Mouse (Mus musculus): ENCODE data around the gene Rad9b. TPM values are rescaled to one million over a fixed set of nuclear protein-coding genes. Genes with fewer than 3 reads are reported as not detected.
A peak's percentile ranks its signal among the peaks of the same experiment; 100 is the strongest.

Gene Rad9b
- total and polyA plus RNA-seq, 2 experiments from 2014 or later, result 14.6 to 20.0 TPM

GRCm38 (mm10) chr5:122284183-122285028 lies 69.6 kb downstream of the Rad9b start, which contains the start of gene Pptc7:
Gene Pptc7 (plus strand): TSS chr5:122284365.
- Histone ChIP-seq H3K4me1 (ENCODE audit: insufficient read depth) (peaks cover 6% of the 10 kb centered on the region; the same call in 1 of the 2 replicates), H3K27me3 (ENCODE audit: insufficient read depth, low read length) (no peaks in the 10 kb centered on the region), H3K27ac (ENCODE audit: low read depth, low read length) (peak within 1 kb of the TSS; percentile 92), H3K4me3 (ENCODE audit: low read depth, low read length) (peak within 1 kb of the TSS; percentile 93), H3K9ac (peak within 1 kb of the TSS; percentile 81), H3K9me3 (ENCODE audit: low read length) (no peaks in the 10 kb centered on the region), H3K36me3 (ENCODE audit: insufficient read depth) (0 out of 2 replicates have a peak, but pooled peaks cover 7% of the 10 kb centered on the region), H3K4me2 (ENCODE audit: low read depth) (peak within 1 kb of the TSS; percentile 97)
- no peak for TF ChIP-seq CTCF (IDR thresholded peaks at IDR 0.05; ENCODE audit: low read depth)
- peak; percentile 95 for ATAC-seq
- peak; percentile 93 for DNase-seq
- 4% methylated on average over 105 of the region's 114 CpGs for WGBS

- TF ChIP-seq CTCF (IDR thresholded peaks at IDR 0.05; ENCODE audit: low read depth), result no peak
- ATAC-seq, result no peak
- 23% methylated on average over 2 of the region's 2 CpGs for WGBS
These were observed 70.2 kb downstream of the Rad9b start for GRCm38 (mm10) chr5:122283828-122284182.

GRCm38 (mm10) chr5:122280827-122281462 lies 73.1 kb downstream of the Rad9b start:
- Histone ChIP-seq H3K27me3 (ENCODE audit: insufficient read depth, low read length) (no peaks in the 10 kb centered on the region), H3K36me3 (ENCODE audit: insufficient read depth) (no peaks in the 10 kb centered on the region), H3K9ac (no peak overlapping the region), H3K27ac (ENCODE audit: low read depth, low read length) (no peak overlapping the region), H3K4me3 (ENCODE audit: low read depth, low read length) (no peak overlapping the region), H3K9me3 (ENCODE audit: low read length) (no peaks in the 10 kb centered on the region), H3K4me2 (ENCODE audit: low read depth) (no peak overlapping the region), H3K4me1 (ENCODE audit: insufficient read depth) (peaks cover 1% of the 10 kb centered on the region; the same call in 1 of the 2 replicates)
- ATAC-seq (no peak), DNase-seq (no peak)
- no peak for TF ChIP-seq CTCF (IDR thresholded peaks at IDR 0.05; ENCODE audit: low read depth)
- WGBS, result 37% methylated on average over 19 of the region's 19 CpGs

More at GRCm38 (mm10) chr5:122283828-122284182, 70.2 kb downstream of the Rad9b start:
- H3K36me3 ChIP-seq (ENCODE audit: insufficient read depth), result 0 out of 2 replicates have a peak, but pooled peaks cover 7% of the 10 kb centered on the region
- H3K9me3 ChIP-seq (ENCODE audit: low read length), result no peaks in the 10 kb centered on the region
- H3K27ac ChIP-seq (ENCODE audit: low read depth, low read length), result no peak overlapping the region
- H3K4me1 ChIP-seq (ENCODE audit: insufficient read depth), result peaks cover 6% of the 10 kb centered on the region; the same call in 1 of the 2 replicates
- H3K4me2 ChIP-seq (ENCODE audit: low read depth), result peak overlapping the region; percentile 97
- H3K9ac ChIP-seq, result no peak overlapping the region
- peak overlapping the region; percentile 93 for H3K4me3 ChIP-seq (ENCODE audit: low read depth, low read length)
- no peak for DNase-seq
- no peaks in the 10 kb centered on the region for H3K27me3 ChIP-seq (ENCODE audit: insufficient read depth, low read length)

GRCm38 (mm10) chr5:122280422-122280826 lies 73.6 kb downstream of the Rad9b start:
- H3K9ac ChIP-seq, result no peak overlapping the region
- H3K27ac ChIP-seq (ENCODE audit: low read depth, low read length), result no peak overlapping the region
- H3K4me3 ChIP-seq (ENCODE audit: low read depth, low read length), result no peak overlapping the region
- H3K9me3 ChIP-seq (ENCODE audit: low read length), result no peaks in the 10 kb centered on the region
- WGBS, result 45% methylated on average over 6 of the region's 6 CpGs
- H3K4me1 ChIP-seq (ENCODE audit: insufficient read depth), result no peaks in the 10 kb centered on the region
- ATAC-seq (no peak), DNase-seq (no peak)
- TF ChIP-seq CTCF (IDR thresholded peaks at IDR 0.05; ENCODE audit: low read depth), result no peak
- no peaks in the 10 kb centered on the region for H3K36me3 ChIP-seq (ENCODE audit: insufficient read depth)
- no peak overlapping the region for H3K4me2 ChIP-seq (ENCODE audit: low read depth)
- no peaks in the 10 kb centered on the region for H3K27me3 ChIP-seq (ENCODE audit: insufficient read depth, low read length)

- 82% methylated on average over 12 of the region's 12 CpGs for WGBS
- Histone ChIP-seq H3K36me3 (ENCODE audit: insufficient read depth) (no peaks in the 10 kb centered on the region), H3K27ac (ENCODE audit: low read depth, low read length) (no peak overlapping the region), H3K27me3 (ENCODE audit: insufficient read depth, low read length) (no peaks in the 10 kb centered on the region), H3K4me2 (ENCODE audit: low read depth) (no peak overlapping the region), H3K4me1 (ENCODE audit: insufficient read depth) (no peaks in the 10 kb centered on the region), H3K9me3 (ENCODE audit: low read length) (no peaks in the 10 kb centered on the region), H3K9ac (no peak overlapping the region), H3K4me3 (ENCODE audit: low read depth, low read length) (no peak overlapping the region)
- ATAC-seq, result no peak
- no peak for DNase-seq
- no peak for TF ChIP-seq CTCF (IDR thresholded peaks at IDR 0.05; ENCODE audit: low read depth)
These were observed 74.1 kb downstream of the Rad9b start for GRCm38 (mm10) chr5:122279799-122280421.

- no peak for DNase-seq
- Histone ChIP-seq H3K9me3 (ENCODE audit: low read length) (no peaks in the 10 kb centered on the region), H3K9ac (no peak overlapping the region), H3K4me1 (ENCODE audit: insufficient read depth) (no peaks in the 10 kb centered on the region), H3K27ac (ENCODE audit: low read depth, low read length) (no peak overlapping the region), H3K27me3 (ENCODE audit: insufficient read depth, low read length) (no peaks in the 10 kb centered on the region), H3K4me3 (ENCODE audit: low read depth, low read length) (no peak overlapping the region), H3K36me3 (ENCODE audit: insufficient read depth) (no peaks in the 10 kb centered on the region), H3K4me2 (ENCODE audit: low read depth) (no peak overlapping the region)
- 68% methylated on average over 7 of the region's 7 CpGs for WGBS
- no peak for ATAC-seq
- TF ChIP-seq CTCF (IDR thresholded peaks at IDR 0.05; ENCODE audit: low read depth), result no peak
These were observed 75.1 kb downstream of the Rad9b start for GRCm38 (mm10) chr5:122278946-122279345.

Measured in forebrain, postnatal 0 days (tissue).